20 mouse cellular contexts compared by ENCODE assay signal in the genomic region with DNA sequence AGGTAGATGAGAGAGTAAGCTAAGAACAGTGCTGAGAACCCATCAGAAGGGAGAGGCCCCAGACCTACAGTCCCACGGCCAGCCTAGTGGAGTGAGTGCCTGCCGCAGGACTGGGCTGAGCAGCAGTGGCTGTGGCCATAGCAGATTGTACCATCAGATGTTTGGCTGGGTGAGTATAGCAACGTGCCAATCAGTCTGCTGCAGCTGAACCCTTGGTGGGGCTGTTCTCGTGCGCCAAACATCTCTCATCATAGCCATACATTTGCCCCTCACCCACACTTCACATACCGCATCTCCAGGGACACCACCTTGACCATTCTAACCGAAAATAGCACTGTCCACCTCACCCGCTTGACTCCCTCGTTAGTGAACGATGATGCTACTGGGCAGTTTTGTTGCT. TPM values are rescaled to one million over a fixed set of nuclear protein-coding genes. Genes with fewer than 3 reads are reported as not detected.
A peak's percentile ranks its signal among the peaks of the same experiment; 100 is the strongest.
DNase-seq lines count a peak whose midpoint lies in the region; ATAC-seq lines count a peak whose summit lies in the region.
"Had no signal": no experiment of that assay in that cellular context is flagged by ENCODE, and none has a peak within 500 bp of the region (broad histone marks: within the 10 kb centered on the region; RNA-seq: fewer than 3 reads in every experiment).

No protein-coding gene starts in this region.

- no peaks in the 10 kb centered on the region for H3K4me1 ChIP-seq in midbrain, embryonic 11.5 days (ENCODE audit: control insufficient read depth, insufficient read depth, low read length)
- no peaks in the 10 kb centered on the region for H3K4me1 ChIP-seq in midbrain, embryonic 15.5 days
- H3K4me1 ChIP-seq: embryonic facial prominence, embryonic 15.5 days; forebrain, embryonic 10.5 days; heart, embryonic 13.5 days; hindbrain, embryonic 13.5 days; intestine, embryonic 15.5 days had no signal

- H3K36me3 ChIP-seq in midbrain, embryonic 11.5 days (ENCODE audit: control insufficient read depth, insufficient read depth, low read length), result no peaks in the 10 kb centered on the region
- no peaks in the 10 kb centered on the region for H3K36me3 ChIP-seq in midbrain, embryonic 15.5 days (replicated peaks)
- H3K36me3 ChIP-seq: embryonic facial prominence, embryonic 15.5 days; forebrain, embryonic 10.5 days; heart, embryonic 13.5 days; hindbrain, embryonic 13.5 days; intestine, embryonic 15.5 days had no signal

- no peak overlapping the region for H3K4me2 ChIP-seq in midbrain, embryonic 11.5 days
- H3K4me2 ChIP-seq in midbrain, embryonic 15.5 days, result no peak overlapping the region
- H3K4me2 ChIP-seq: embryonic facial prominence, embryonic 15.5 days; heart, embryonic 13.5 days; hindbrain, embryonic 13.5 days; intestine, embryonic 15.5 days had no signal

- H3K9ac ChIP-seq in midbrain, embryonic 11.5 days (ENCODE audit: low read length), result no peak overlapping the region
- H3K9ac ChIP-seq in midbrain, embryonic 15.5 days, result no peak overlapping the region
- H3K9ac ChIP-seq: embryonic facial prominence, embryonic 15.5 days; heart, embryonic 13.5 days; hindbrain, embryonic 13.5 days; intestine, embryonic 15.5 days had no signal

- 96% methylated on average over 10 of the region's 10 CpGs for WGBS in midbrain, embryonic 11.5 days
- WGBS in midbrain, embryonic 15.5 days, result 93% methylated on average over 10 of the region's 10 CpGs

- H3K4me3 ChIP-seq in midbrain, embryonic 11.5 days (ENCODE audit: low read depth, low read length), result no peak overlapping the region
- H3K4me3 ChIP-seq in midbrain, embryonic 15.5 days, result no peak overlapping the region
- H3K4me3 ChIP-seq: embryonic facial prominence, embryonic 15.5 days; erythroblast, embryonic 14.5 days; forebrain, embryonic 10.5 days; heart, embryonic 13.5 days; hindbrain, embryonic 13.5 days; intestine, embryonic 15.5 days had no signal

- no peaks in the 10 kb centered on the region for H3K27me3 ChIP-seq in midbrain, embryonic 11.5 days (ENCODE audit: control insufficient read depth, insufficient read depth, low read length)
- no peaks in the 10 kb centered on the region for H3K27me3 ChIP-seq in midbrain, embryonic 15.5 days (replicated peaks)
- H3K27me3 ChIP-seq: embryonic facial prominence, embryonic 15.5 days; heart, embryonic 13.5 days; hindbrain, embryonic 13.5 days; intestine, embryonic 15.5 days had no signal

- no peak overlapping the region for H3K27ac ChIP-seq in midbrain, embryonic 11.5 days (ENCODE audit: low read depth, low read length)
- H3K27ac ChIP-seq in midbrain, embryonic 15.5 days, result no peak overlapping the region
- H3K27ac ChIP-seq: embryonic facial prominence, embryonic 15.5 days; forebrain, embryonic 10.5 days; gastrocnemius, adult 2 months; heart, embryonic 13.5 days; hindbrain, embryonic 13.5 days; intestine, embryonic 15.5 days had no signal

- DNase-seq in cerebellum, adult 18-20 months, result peak; percentile 20 to 21
- no peak for DNase-seq in cerebellum, adult 8-10 months
- DNase-seq in midbrain, embryonic 11.5 days (ENCODE audit: low spot score, missing footprints), result peak; percentile 54
- peak; percentile 19 to 21 for DNase-seq in cerebellum, postnatal 25 days
- DNase-seq in ovary, postnatal 14 days (ENCODE audit: low spot score), result no peak
- DNase-seq: adrenal gland, adult 2 months; adrenal gland, postnatal 25 days; embryo, embryonic 11 days; gastrocnemius, adult 2 months; gastrocnemius, postnatal 25 days; heart, postnatal 4 days; kidney, adult 18-20 months had no signal

- H3K9me3 ChIP-seq in midbrain, embryonic 11.5 days (ENCODE audit: control insufficient read depth, low read length), result no peaks in the 10 kb centered on the region
- H3K9me3 ChIP-seq in midbrain, embryonic 15.5 days, result no peaks in the 10 kb centered on the region
- H3K9me3 ChIP-seq: embryonic facial prominence, embryonic 15.5 days; forebrain, embryonic 10.5 days; heart, embryonic 13.5 days; hindbrain, embryonic 13.5 days; intestine, embryonic 15.5 days had no signal

- no peak for ATAC-seq in midbrain, embryonic 11.5 days (ENCODE audit: low FRiP score)
- ATAC-seq in midbrain, embryonic 15.5 days (replicated peaks), result no peak
- ATAC-seq: forebrain, embryonic 14.5 days; intestine, embryonic 15.5 days had no signal

RNA-seq across cellular contexts. Expression of gene Poc1b, which starts 45.4 kb away (rescaled TPM):
- polyA plus RNA-seq in midbrain, embryonic 11.5 days (2014; fragmentation: Nextera tagmentation; extraction: Ambion mirVana), result 37.2 and 38.6 TPM in 2 replicates
- polyA plus RNA-seq in midbrain, embryonic 15.5 days (2015; fragmentation: Nextera tagmentation; extraction: Ambion mirVana), result 10.9 and 12.1 TPM in 2 replicates

RNA-seq across cellular contexts. Expression of gene Galnt4, which starts 46.5 kb away (rescaled TPM):
- polyA plus RNA-seq in midbrain, embryonic 11.5 days (2014; fragmentation: Nextera tagmentation; extraction: Ambion mirVana), result 3.3 and 4.3 TPM in 2 replicates
- polyA plus RNA-seq in midbrain, embryonic 15.5 days (2015; fragmentation: Nextera tagmentation; extraction: Ambion mirVana), result 2.7 and 3.0 TPM in 2 replicates

Comparison
In these comparisons a context has a peak if more than half of its experiments do, and no peak if none do; other contexts are left out.
1. DNase-seq: peak in cerebellum, adult 18-20 months (2 of 2), midbrain, embryonic 11.5 days (single experiment) and cerebellum, postnatal 25 days (2 of 2); none in cerebellum, adult 8-10 months (single experiment) and ovary, postnatal 14 days (single experiment).